In genomic region chr14:34819121-34819918, GRCm38 (mm10) we compare ENCODE assay signal across 8 mouse cellular contexts. TPM values are rescaled to one million over a fixed set of nuclear protein-coding genes. Genes with fewer than 3 reads are reported as not detected.
DNase-seq lines count a peak whose midpoint lies in the region; ATAC-seq and TF ChIP-seq lines count a peak whose summit lies in the region.

No protein-coding gene starts in this region.

- H3K27me3 ChIP-seq in heart, adult 2 months (ENCODE audit: control insufficient read depth, insufficient read depth, low read length) = peaks cover 31% of the 10 kb centered on the region
- peaks cover 91% of the 10 kb centered on the region for H3K27me3 ChIP-seq in forebrain, embryonic 13.5 days
- peaks cover 100% of the 10 kb centered on the region for H3K27me3 ChIP-seq in midbrain, embryonic 10.5 days (ENCODE audit: low read depth, poor library complexity, severe bottlenecking)
- H3K27me3 ChIP-seq in stomach, postnatal 0 days (ENCODE audit: control insufficient read depth, insufficient read depth, low read length) = peaks cover 23% of the 10 kb centered on the region; the same call in 1 of the 2 replicates

- WGBS in heart, adult 2 months = 2% methylated on average over 60 of the region's 85 CpGs
- WGBS in forebrain, embryonic 13.5 days = 1% methylated on average over 47 of the region's 85 CpGs
- 6% methylated on average over 66 of the region's 85 CpGs for WGBS in midbrain, embryonic 10.5 days
- WGBS in stomach, postnatal 0 days = 1% methylated on average over 42 of the region's 85 CpGs

- H3K4me3 ChIP-seq in heart, adult 2 months = peak overlapping the region; percentile 23; the same call in 1 of the 2 replicates
- H3K4me3 ChIP-seq in forebrain, embryonic 13.5 days = peak overlapping the region; percentile 64
- peak overlapping the region; percentile 75 for H3K4me3 ChIP-seq in midbrain, embryonic 10.5 days
- peak overlapping the region; percentile 47 for H3K4me3 ChIP-seq in stomach, postnatal 0 days (ENCODE audit: low read depth, low read length)

- TF ChIP-seq CTCF in heart, adult 2 months (IDR thresholded peaks at IDR 0.05) = no peak
- no peak for TF ChIP-seq CTCF in stomach, postnatal 0 days (IDR thresholded peaks at IDR 0.05; ENCODE audit: low read depth)

- H3K4me2 ChIP-seq in forebrain, embryonic 13.5 days = peak overlapping the region; percentile 86
- H3K4me2 ChIP-seq in stomach, postnatal 0 days (replicated peaks; ENCODE audit: low read depth) = peak overlapping the region; percentile 66

- no peaks in the 10 kb centered on the region for H3K4me1 ChIP-seq in heart, adult 2 months (ENCODE audit: control insufficient read depth, insufficient read depth, low read length)
- peaks cover 35% of the 10 kb centered on the region for H3K4me1 ChIP-seq in forebrain, embryonic 13.5 days
- H3K4me1 ChIP-seq in midbrain, embryonic 10.5 days = peaks cover 43% of the 10 kb centered on the region
- H3K4me1 ChIP-seq in stomach, postnatal 0 days (replicated peaks; ENCODE audit: control insufficient read depth, insufficient read depth) = no peaks in the 10 kb centered on the region

- no peaks in the 10 kb centered on the region for H3K9me3 ChIP-seq in forebrain, embryonic 13.5 days (replicated peaks)
- H3K9me3 ChIP-seq in midbrain, embryonic 10.5 days (replicated peaks) = no peaks in the 10 kb centered on the region
- H3K9me3 ChIP-seq in stomach, postnatal 0 days (ENCODE audit: control insufficient read depth, low read length) = no peaks in the 10 kb centered on the region

- peak; percentile 81 for ATAC-seq in forebrain, embryonic 13.5 days
- ATAC-seq in stomach, postnatal 0 days (ENCODE audit: low FRiP score, low TSS enrichment) = peak; percentile 58

- H3K9ac ChIP-seq in heart, adult 2 months (ENCODE audit: low read depth, low read length) = no peak overlapping the region
- H3K9ac ChIP-seq in forebrain, embryonic 13.5 days = peak overlapping the region; percentile 74
- no peak overlapping the region for H3K9ac ChIP-seq in stomach, postnatal 0 days (ENCODE audit: low read length)

- intact Hi-C loops in heart, adult 2 months (cut with DNase I) = no loop called here
- intact Hi-C loops in heart, postnatal 36 days (cut with DNase I) = no loop called here

- no peak overlapping the region for H3K27ac ChIP-seq in heart, adult 2 months
- H3K27ac ChIP-seq in forebrain, embryonic 13.5 days = no peak overlapping the region
- peak overlapping the region; percentile 82 for H3K27ac ChIP-seq in midbrain, embryonic 10.5 days (replicated peaks)
- no peak overlapping the region for H3K27ac ChIP-seq in stomach, postnatal 0 days (replicated peaks)

- no peaks in the 10 kb centered on the region for H3K36me3 ChIP-seq in heart, adult 2 months (ENCODE audit: control insufficient read depth, insufficient read depth, low read length)
- no peaks in the 10 kb centered on the region for H3K36me3 ChIP-seq in forebrain, embryonic 13.5 days (ENCODE audit: poor library complexity, severe bottlenecking)
- no peaks in the 10 kb centered on the region for H3K36me3 ChIP-seq in midbrain, embryonic 10.5 days
- H3K36me3 ChIP-seq in stomach, postnatal 0 days (ENCODE audit: control insufficient read depth, insufficient read depth, low read length) = no peaks in the 10 kb centered on the region

- H3K79me2 ChIP-seq in heart, adult 2 months (replicated peaks; ENCODE audit: control insufficient read depth, insufficient read depth, low read length) = no peaks in the 10 kb centered on the region

- TF ChIP-seq EP300 in heart, adult 2 months (IDR thresholded peaks at IDR 0.05; ENCODE audit: insufficient read depth, low read depth, low read length) = no peak
- TF ChIP-seq EP300 in stomach, postnatal 0 days (optimal IDR thresholded peaks at IDR 0.05) = no peak

- peak in 1 of 2 experiments; percentile 5 for DNase-seq in heart, adult 2 months
- DNase-seq in heart, postnatal 36 days = no peak
- peak; percentile 83 for DNase-seq in ZHBTc4 (ENCODE audit: low read depth, low spot score)
- peak; percentile 32 for DNase-seq in kidney, postnatal 14 days
- DNase-seq in midbrain, embryonic 10.5 days (ENCODE audit: low spot score) = peak; percentile 80
- DNase-seq in stomach, postnatal 0 days (ENCODE audit: low spot score) = peak; percentile 31
- DNase-seq in urinary bladder, postnatal 14 days (ENCODE audit: low spot score) = no peak

- no peak for TF ChIP-seq POLR2A in heart, adult 2 months (IDR thresholded peaks at IDR 0.05; ENCODE audit: insufficient read depth, low read depth, low read length)

RNA-seq across cellular contexts. Expression of gene Grid1, which starts 0.6 kb away (rescaled TPM):
- total RNA-seq in heart, adult 2 months (2021) = not detected
- polyA plus RNA-seq in heart, adult 2 months (2012; rRNA removed) = 0.03 and 0.04 TPM in 2 replicates
- under 1 TPM in 1 of 2 experiments, not detected in 1; 0.06 TPM for total RNA-seq in heart, postnatal 36 days (2021)
- 1.2 and 1.7 TPM in 2 replicates for polyA plus RNA-seq in forebrain, embryonic 13.5 days (2015; fragmentation: Nextera tagmentation; extraction: Ambion mirVana)
- 0.28 and 0.40 TPM in 2 replicates for polyA plus RNA-seq in midbrain, embryonic 10.5 days (2016; fragmentation: Nextera tagmentation; extraction: Ambion mirVana)
- polyA plus RNA-seq in stomach, postnatal 0 days (2015; fragmentation: Nextera tagmentation; extraction: Ambion mirVana) = 0.34 and 0.54 TPM in 2 replicates

Comparison
In these comparisons a context has a peak if more than half of its experiments do, and no peak if none do; other contexts are left out.
1. DNase-seq: peak in ZHBTc4 (single experiment), kidney, postnatal 14 days (single experiment), midbrain, embryonic 10.5 days (single experiment) and stomach, postnatal 0 days (single experiment); none in heart, postnatal 36 days (0 of 2) and urinary bladder, postnatal 14 days (single experiment).
2. H3K4me3 ChIP-seq: peak in every context shown above with its lines; median percentile 75 in midbrain, embryonic 10.5 days; 64 in forebrain, embryonic 13.5 days; 47 in stomach, postnatal 0 days; 23 in heart, adult 2 months.